Mouse (Mus musculus) heart, postnatal 0 days (tissue): ENCODE measurements around the gene Tmem216. TPM values are rescaled to one million over a fixed set of nuclear protein-coding genes. Genes with fewer than 3 reads are reported as not detected.

Source experiments
- ATAC-seq: fragments of 200-750 bp; cut with Nextera tagmentation; 2 replicates; pipeline ENCODE4 v1.8.0; 2017; ENCODE audit warnings: low read depth, moderate number of reproducible peaks, moderate library complexity; ENCODE audit not compliant: insufficient read depth
- DNase-seq: peaks from one replicate; pipeline ENCODE4 v3.0.0-alpha.2; 2016; ENCODE audit warnings: low spot score
- H3K27ac ChIP-seq: fragments of 300-500 bp; sonication (generic); 2 replicates; pipeline ENCODE4 v1.5.1; 2014; ENCODE audit warnings: low read depth, mild to moderate bottlenecking
- H3K27me3 ChIP-seq: fragments of 300-500 bp; sonication (generic); 2 replicates; pipeline ENCODE4 v1.6.1; 2014; ENCODE audit warnings: low read length, mixed read lengths; ENCODE audit not compliant: control insufficient read depth, insufficient read depth
- H3K36me3 ChIP-seq: fragments of 300-500 bp; sonication (generic); replicated peaks from 2 replicates; pipeline ENCODE4 v1.6.1; 2014; ENCODE audit warnings: low read length, mixed read lengths; ENCODE audit not compliant: control insufficient read depth, insufficient read depth
- H3K4me1 ChIP-seq: fragments of 300-500 bp; sonication (generic); 2 replicates; pipeline ENCODE4 v1.6.1; 2014; ENCODE audit warnings: antibody characterized with exemption; ENCODE audit not compliant: control insufficient read depth, insufficient read depth
- H3K4me2 ChIP-seq: fragments of 300-500 bp; sonication (generic); 2 replicates; pipeline ENCODE4 v1.6.1; 2014; ENCODE audit warnings: low read depth, mild to moderate bottlenecking, low read length, moderate library complexity
- H3K4me3 ChIP-seq: fragments of 300-500 bp; sonication (generic); 2 replicates; pipeline ENCODE4 v1.5.1; 2014; ENCODE audit warnings: low read depth, low read length
- H3K9ac ChIP-seq: fragments of 300-500 bp; sonication (generic); replicated peaks from 2 replicates; pipeline ENCODE4 v1.6.1; 2014; ENCODE audit warnings: low read depth, low read length, mixed read lengths
- H3K9me3 ChIP-seq: fragments of 300-500 bp; sonication (generic); replicated peaks from 2 replicates; pipeline ENCODE4 v1.6.1; 2016; ENCODE audit warnings: low read length; ENCODE audit not compliant: control insufficient read depth
- CTCF ChIP-seq: IDR thresholded peaks from 2 replicates; pipeline ENCODE4 v1.5.1; 2016; ENCODE audit warnings: antibody characterized with exemption, control low read depth, low read depth
- EP300 ChIP-seq: IDR thresholded peaks from 2 replicates; pipeline ENCODE4 v1.6.1; 2016; ENCODE audit warnings: antibody characterized with exemption, low read depth
- WGBS: fragments of 180-500 bp; shearing (Covaris S2); extraction: QIAGEN DNeasy Blood & Tissue Kit; methylation state at CpG from one replicate; pipeline ENCODE4 v1.1.7; 2014; 5-methylcytosine and 5-hydroxymethylcytosine counted together
- polyA plus RNA-seq: library from polyadenylated mRNA; unstranded; fragments of >200 nt; fragmentation: Nextera tagmentation; extraction: Ambion mirVana; gene quantifications from 2 replicates; pipeline ENCODE4 v1.2.1, GENCODE M21; 2015
- total RNA-seq: library from RNA; depleted of rRNA; stranded (reverse); fragments of >200 nt; gene quantifications from 2 replicates; pipeline ENCODE4 v1.2.3, GENCODE M21; 2014; ENCODE audit warnings: low replicate concordance; rRNA removed

Gene Tmem216
- total RNA-seq (10.2 and 12.9 TPM in 2 replicates), polyA plus RNA-seq (12.7 and 13.2 TPM in 2 replicates)

- Histone ChIP-seq H3K4me3 (peak within 1 kb of the TSS; percentile 61), H3K36me3 (peaks cover 11% of the 10 kb centered on the region), H3K27ac (peak within 1 kb of the TSS; percentile 74), H3K9ac (peak within 1 kb of the TSS; percentile 60), H3K4me2 (peak within 1 kb of the TSS; percentile 67), H3K9me3 (no peaks in the 10 kb centered on the region), H3K27me3 (no peaks in the 10 kb centered on the region), H3K4me1 (0 out of 2 replicates have a peak, but pooled peaks cover 9% of the 10 kb centered on the region)
- ATAC-seq, result peak; percentile 99
- peak; percentile 69 for DNase-seq
- under 1% methylated on average over 43 of the region's 43 CpGs for whole genome bisulfite sequencing
- no peak for TF ChIP-seq CTCF
- TF ChIP-seq EP300, result no peak
These were observed at the start of gene Tmem216 for GRCm38 (mm10) chr19:10555624-10556510. Tmem216 (minus strand) TSS chr19:10556238.

GRCm38 (mm10) chr19:10605293-10605900, 49.4 kb upstream of the Tmem216 start, which contains the start of the genes Ddb1 and Tkfc:
Ddb1 (plus strand) TSS chr19:10605327.
Tkfc (minus strand) TSS chr19:10605654.
- Histone ChIP-seq H3K9me3 (no peaks in the 10 kb centered on the region), H3K27ac (peak within 1 kb of the TSS; percentile 94), H3K4me3 (peak within 1 kb of the TSS; percentile 91), H3K27me3 (no peaks in the 10 kb centered on the region), H3K36me3 (peaks cover 31% of the 10 kb centered on the region), H3K4me2 (peak within 1 kb of the TSS; percentile 79), H3K4me1 (peaks cover 24% of the 10 kb centered on the region), H3K9ac (peak within 1 kb of the TSS; percentile 87)
- ATAC-seq, result peak; percentile 97
- under 1% methylated on average over 49 of the region's 49 CpGs for WGBS
- peak; percentile 98 for DNase-seq
- TF ChIP-seq EP300 (peak; percentile 90; the same call in 1 of the 2 replicates), CTCF (peak; percentile 63)

- Histone ChIP-seq H3K27ac (peak overlapping the region; percentile 94), H3K4me1 (peaks cover 24% of the 10 kb centered on the region), H3K9me3 (no peaks in the 10 kb centered on the region), H3K9ac (peak overlapping the region; percentile 87), H3K4me3 (peak overlapping the region; percentile 91), H3K36me3 (peaks cover 31% of the 10 kb centered on the region), H3K27me3 (no peaks in the 10 kb centered on the region), H3K4me2 (peak overlapping the region; percentile 79)
- 49% methylated on average over 3 of the region's 3 CpGs for WGBS
- ATAC-seq, result no peak
- TF ChIP-seq EP300, result no peak
- TF ChIP-seq CTCF, result no peak
- no peak for DNase-seq
These were observed 48.5 kb upstream of the Tmem216 start for GRCm38 (mm10) chr19:10604534-10604933.

- Histone ChIP-seq H3K4me1 (peaks cover 24% of the 10 kb centered on the region), H3K9me3 (no peaks in the 10 kb centered on the region), H3K4me3 (no peak overlapping the region), H3K36me3 (peaks cover 25% of the 10 kb centered on the region), H3K9ac (no peak overlapping the region), H3K27me3 (no peaks in the 10 kb centered on the region), H3K4me2 (no peak overlapping the region), H3K27ac (peak overlapping the region; percentile 94; the same call in 1 of the 2 replicates)
- WGBS, result 72% methylated on average over 18 of the region's 18 CpGs
- DNase-seq (no peak), ATAC-seq (no peak)
- TF ChIP-seq EP300, result no peak
- TF ChIP-seq CTCF, result no peak
These were observed 47.9 kb upstream of the Tmem216 start for GRCm38 (mm10) chr19:10603660-10604523.

GRCm38 (mm10) chr19:10602787-10603186, 46.7 kb upstream of the Tmem216 start:
- ATAC-seq (peak; percentile 40; the same call in 1 of the 2 replicates), DNase-seq (peak; percentile 91)
- WGBS, result 6% methylated on average over 9 of the region's 9 CpGs
- Histone ChIP-seq H3K4me1 (peaks cover 16% of the 10 kb centered on the region), H3K4me2 (peak overlapping the region; percentile 54), H3K36me3 (peaks cover 17% of the 10 kb centered on the region), H3K27ac (peak overlapping the region; percentile 83), H3K27me3 (no peaks in the 10 kb centered on the region), H3K4me3 (peak overlapping the region; percentile 26), H3K9me3 (no peaks in the 10 kb centered on the region), H3K9ac (peak overlapping the region; percentile 30)
- TF ChIP-seq EP300, result no peak
- TF ChIP-seq CTCF, result peak; percentile 86
